Mouse (Mus musculus) embryonic stem cell, embryonic (primary cell): ENCODE measurements around the gene Gtdc1.

Experiments used
- CTCF ChIA-PET, 4 experiments: fragments of 300-600 bp in 2 of 4; fragments of 350-600 bp in 2 of 4; sonication (Branson Sonifier 250); formaldehyde crosslinking; loops; one replicate each; lab custom pipeline; 2022; ENCODE audit warnings: inconsistent platforms in 2 of 4; lab: Charles Lee
- POLR2A ChIA-PET, 4 experiments: fragments of 300-600 bp in 2 of 4; fragments of 350-600 bp in 2 of 4; sonication (Branson Sonifier 250); formaldehyde crosslinking; loops; one replicate each; lab custom pipeline; 2022; ENCODE audit warnings: antibody characterized with exemption in 4 of 4, inconsistent platforms in 1 of 4; lab: Charles Lee

Gtdc1 gene

GRCm38 (mm10) chr2:44928631-44929030 lies 1.2 kb upstream of the Gtdc1 start:
- POLR2A ChIA-PET = no interaction called here
- CTCF ChIA-PET = no interaction called here

DNA sequence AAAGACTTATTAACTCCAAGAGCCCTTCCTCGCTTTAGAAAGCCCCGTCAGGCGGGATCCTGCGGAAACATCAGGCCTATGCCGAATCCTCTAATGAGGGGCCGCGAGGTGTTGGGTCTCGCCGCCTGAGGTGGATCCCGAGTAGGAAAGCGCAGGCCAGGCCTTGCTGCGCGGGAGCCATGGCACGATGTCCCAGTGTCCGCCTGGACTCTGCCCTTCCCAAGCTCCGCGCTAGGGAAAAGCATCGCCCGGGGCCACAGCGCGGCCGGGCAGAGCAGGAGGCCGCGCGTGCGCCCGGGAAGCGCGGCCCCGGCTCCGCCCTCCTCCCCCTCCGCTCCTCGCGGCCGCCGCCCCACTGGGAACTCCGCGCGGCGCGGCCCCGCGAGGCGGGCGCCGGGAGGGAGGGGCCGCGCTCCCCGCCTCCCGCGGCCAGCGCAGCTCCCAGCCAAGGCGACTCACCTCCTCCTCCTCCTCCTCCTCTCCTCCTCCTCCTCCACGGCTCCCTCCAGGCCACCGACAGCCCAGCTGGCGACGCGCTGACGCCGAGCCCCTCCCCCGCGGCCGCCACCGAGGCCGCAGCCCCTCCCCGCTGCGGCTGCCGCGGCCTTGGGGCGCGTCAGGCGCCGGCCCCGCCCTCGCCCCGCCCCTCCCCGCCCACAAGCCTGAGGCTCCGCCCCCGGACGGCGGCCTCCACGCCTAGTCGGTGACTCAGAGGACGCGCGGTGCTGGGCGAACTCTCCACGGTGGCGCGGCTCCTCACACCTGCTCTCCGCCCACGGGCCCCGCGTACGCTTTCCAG lies 575 bp downstream of the Gtdc1 start:
- POLR2A ChIA-PET = interaction anchor here in 1 of 4 experiments (0.5 to 1.9 kb wide), 5 partner anchors 11 to 880 kb away, joined by 3 to 6 read pairs (median 3); no protein-coding TSS in a partner anchor
- CTCF ChIA-PET = no interaction called here

DNA sequence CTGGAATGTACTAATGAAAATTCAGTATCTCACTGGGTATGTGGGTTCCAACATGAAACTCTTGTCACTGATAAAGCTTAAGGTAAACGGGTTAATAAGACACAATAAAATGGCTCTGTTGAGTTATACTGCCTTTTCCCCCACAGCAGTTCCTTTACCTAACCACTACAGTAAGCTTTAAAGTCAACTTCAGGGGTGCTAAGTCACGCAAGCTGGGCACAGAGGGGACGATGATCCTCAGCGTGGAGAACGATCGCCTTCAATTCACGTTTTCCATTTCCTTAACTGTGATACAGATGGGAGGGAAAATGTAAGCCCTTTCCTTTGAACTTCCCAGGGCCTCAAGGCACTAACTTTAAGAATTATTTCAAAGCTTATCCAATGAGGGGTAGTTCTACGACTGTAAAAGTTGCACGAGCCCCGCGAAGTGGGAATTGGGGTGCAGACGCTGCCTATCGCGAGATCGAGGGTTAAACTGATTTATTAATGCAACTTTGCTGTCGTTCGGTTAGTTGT lies 1.2 kb downstream of the Gtdc1 start:
- CTCF ChIA-PET = no interaction called here
- POLR2A ChIA-PET = interaction anchor here in 1 of 4 experiments (0.6 to 1.9 kb wide), 4 partner anchors 10 to 175 kb away, joined by 3 to 6 read pairs (median 3); no protein-coding TSS in a partner anchor

DNA sequence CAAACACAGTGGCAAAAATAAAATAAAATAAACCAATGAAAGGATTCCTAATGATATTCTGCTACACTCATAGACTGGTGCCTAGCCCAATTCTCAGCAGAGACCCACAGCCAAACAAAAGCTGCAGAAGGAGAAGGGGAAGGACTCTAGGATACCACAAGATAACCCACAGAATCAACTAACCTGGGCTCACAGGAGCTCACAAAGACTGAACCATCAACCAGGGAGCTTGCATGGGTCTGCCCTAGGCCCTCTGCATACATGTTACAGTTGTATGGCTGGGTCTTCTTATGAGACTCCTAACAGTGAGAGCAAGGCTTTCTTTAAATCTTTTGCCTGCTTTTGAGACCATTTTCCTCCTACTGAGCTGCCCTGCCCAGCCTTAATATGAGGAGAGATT lies 2.8 kb downstream of the Gtdc1 start:
- POLR2A ChIA-PET = no interaction called here
- CTCF ChIA-PET = no interaction called here

DNA sequence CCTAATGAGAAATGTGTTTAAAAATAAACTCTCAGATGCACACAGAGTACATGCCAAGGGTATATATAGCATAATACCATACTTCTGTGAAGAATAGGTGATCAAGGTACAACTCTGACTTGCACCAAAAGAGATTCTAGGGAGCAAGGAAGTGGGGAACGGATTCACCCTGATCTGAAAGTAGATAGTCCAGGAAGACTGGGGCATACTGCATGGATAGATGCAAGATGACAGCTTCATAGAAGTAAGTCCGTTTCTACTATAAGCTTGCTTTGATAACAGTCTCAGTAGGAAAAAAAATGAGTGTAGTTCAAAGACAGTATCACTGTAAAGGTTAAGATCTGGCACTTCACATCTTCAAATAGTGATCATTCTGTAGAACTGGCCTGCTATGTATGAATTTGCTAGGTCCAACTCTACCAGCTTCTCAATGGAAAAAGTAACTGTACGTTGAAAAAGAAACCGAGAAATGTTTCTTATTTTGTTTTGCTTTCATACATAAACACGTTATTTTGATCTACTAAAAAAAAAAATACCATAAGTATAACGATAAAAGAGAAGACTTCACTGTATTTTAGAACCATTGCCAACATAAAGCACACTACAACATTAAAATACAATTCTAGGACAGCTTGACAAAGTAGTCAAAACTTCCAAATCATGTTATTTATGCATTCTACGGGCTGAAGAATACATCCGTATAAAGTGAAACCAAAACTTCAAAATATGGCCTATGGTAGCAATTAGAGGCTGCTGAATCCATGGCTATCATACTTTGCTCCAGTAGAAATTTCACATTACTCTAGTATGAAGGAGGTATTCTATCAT lies 4.2 kb downstream of the Gtdc1 start:
- ChIA-PET POLR2A (interaction anchor here in 1 of 4 experiments (0.7 kb wide), 1 partner anchor 656 kb away, joined by 3 read pairs; no protein-coding TSS in a partner anchor), CTCF (no interaction called here)

DNA sequence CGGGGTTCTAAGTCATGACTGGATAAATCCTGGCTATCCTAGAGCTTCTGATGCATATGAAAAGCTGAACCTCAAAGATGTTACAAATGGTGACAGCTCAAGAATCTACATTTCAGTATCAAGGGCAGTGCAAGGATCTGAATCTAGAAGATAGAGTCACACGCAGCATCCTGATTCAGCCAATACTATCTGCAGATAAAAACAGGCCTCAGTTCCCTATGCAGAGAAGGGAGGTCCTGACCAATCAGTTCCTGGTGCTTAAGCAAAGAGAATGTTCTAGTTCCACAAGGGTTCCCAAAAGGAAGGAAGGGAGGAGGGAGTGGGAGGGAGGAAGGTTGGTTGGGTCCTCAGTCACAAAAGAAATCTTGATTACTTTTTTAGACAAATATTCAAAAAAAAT lies 5.0 kb downstream of the Gtdc1 start:
- CTCF ChIA-PET = no interaction called here

GRCm38 (mm10) chr2:44920471-44920870 lies 7.0 kb downstream of the Gtdc1 start:
- ChIA-PET POLR2A (no interaction called here), CTCF (no interaction called here)

More for the DNA sequence above, 5.0 kb downstream of the Gtdc1 start:
- POLR2A ChIA-PET = interaction anchor here in 1 of 4 experiments (0.7 kb wide), 1 partner anchor 655 kb away, joined by 3 read pairs; no protein-coding TSS in a partner anchor

DNA sequence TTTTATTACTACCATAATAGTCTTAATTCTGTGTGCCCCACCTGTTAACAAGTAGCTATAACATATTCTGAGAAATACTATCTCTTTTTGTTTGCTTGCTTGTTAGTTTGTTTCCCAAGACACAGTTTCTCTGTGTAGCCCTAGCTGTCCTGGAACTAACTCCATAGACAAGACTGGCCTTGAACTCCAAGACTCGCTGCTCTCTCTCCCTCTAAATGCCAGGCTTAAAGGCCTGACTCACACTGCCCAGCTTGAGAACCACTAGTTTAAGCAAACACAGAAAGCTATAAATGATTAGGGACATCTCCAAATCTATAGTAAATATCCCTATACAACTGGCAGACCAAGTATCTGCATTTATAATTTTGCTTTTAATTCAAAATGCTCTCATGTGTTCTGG lies 8.1 kb downstream of the Gtdc1 start:
- ChIA-PET POLR2A (no interaction called here), CTCF (interaction anchor here in 1 of 4 experiments (0.5 kb wide), 1 partner anchor 608 kb away, joined by 3 read pairs; no protein-coding TSS in a partner anchor)

DNA sequence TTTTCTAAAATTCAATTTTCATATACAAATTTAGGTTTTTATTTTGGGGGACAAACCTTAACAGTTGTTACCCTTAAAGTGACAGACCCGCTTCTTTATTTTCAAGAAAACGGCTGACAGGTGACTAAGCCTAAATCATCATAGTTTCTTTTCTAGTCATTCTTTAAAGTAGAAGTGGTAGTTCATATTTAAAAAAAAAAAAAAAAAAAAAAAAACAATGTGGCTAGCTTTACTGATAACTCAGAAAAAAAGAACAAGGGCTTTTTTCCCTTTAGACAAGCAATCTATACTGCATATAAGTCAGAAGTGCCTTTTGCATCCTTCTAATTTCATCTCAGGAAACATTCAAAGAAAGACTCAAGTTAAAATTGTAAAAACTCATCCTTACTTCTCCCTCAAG lies 8.7 kb downstream of the Gtdc1 start:
- POLR2A ChIA-PET = interaction anchor here in 1 of 4 experiments (0.7 kb wide), 1 partner anchor 528 kb away, joined by 9 read pairs; no protein-coding TSS in a partner anchor
- CTCF ChIA-PET = no interaction called here

DNA sequence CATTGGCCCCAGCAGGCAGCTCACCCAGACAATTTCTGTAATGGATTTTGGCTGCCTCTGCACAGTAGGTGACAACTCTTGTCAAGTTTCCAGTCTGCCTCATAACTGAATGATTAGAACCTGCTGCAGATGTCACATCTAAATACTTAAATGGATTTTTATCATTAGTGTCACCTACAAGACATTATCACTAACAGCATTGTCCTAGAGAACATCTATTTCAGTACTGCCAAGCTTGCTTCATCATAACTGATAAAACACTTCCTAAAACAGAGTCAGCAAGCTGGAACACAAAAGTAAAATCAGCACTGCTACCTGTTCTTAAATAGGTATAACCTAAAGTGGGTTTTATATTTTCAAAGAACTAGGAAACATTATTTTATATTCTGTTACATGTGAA lies 11.2 kb downstream of the Gtdc1 start:
- POLR2A ChIA-PET = interaction anchor here in 1 of 4 experiments (0.7 kb wide), 1 partner anchor 10 kb away, joined by 3 read pairs; no protein-coding TSS in a partner anchor

GRCm38 (mm10) chr2:44897801-44898200 lies 29.7 kb downstream of the Gtdc1 start:
- POLR2A ChIA-PET = interaction anchor here in 1 of 4 experiments (0.6 kb wide), 1 partner anchor 209 kb away, joined by 3 read pairs; no protein-coding TSS in a partner anchor
- CTCF ChIA-PET = no interaction called here

More for the DNA sequence above, 11.2 kb downstream of the Gtdc1 start:
- CTCF ChIA-PET = no interaction called here

DNA sequence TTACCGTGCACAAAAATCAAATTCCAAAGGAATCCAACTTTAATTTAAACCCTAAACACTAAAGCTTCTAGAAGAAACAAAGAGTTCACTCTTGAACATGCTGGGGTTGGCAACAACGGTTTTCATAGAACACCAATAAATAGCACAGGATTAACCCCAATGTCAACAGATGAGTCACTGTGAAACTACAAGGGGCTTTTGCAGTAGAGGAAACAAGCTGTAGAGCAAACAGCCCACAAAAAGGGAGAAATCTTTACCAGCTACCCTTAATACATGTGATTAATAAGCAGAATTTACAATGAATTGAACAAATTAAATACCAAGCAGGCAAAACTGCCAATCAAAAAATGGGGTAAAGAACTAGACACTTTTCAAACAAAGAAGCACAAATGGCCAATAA lies 53.7 kb downstream of the Gtdc1 start:
- POLR2A ChIA-PET = interaction anchor here in 1 of 4 experiments (0.8 kb wide), 1 partner anchor 9 kb away, joined by 3 read pairs; no protein-coding TSS in a partner anchor
- CTCF ChIA-PET = no interaction called here

DNA sequence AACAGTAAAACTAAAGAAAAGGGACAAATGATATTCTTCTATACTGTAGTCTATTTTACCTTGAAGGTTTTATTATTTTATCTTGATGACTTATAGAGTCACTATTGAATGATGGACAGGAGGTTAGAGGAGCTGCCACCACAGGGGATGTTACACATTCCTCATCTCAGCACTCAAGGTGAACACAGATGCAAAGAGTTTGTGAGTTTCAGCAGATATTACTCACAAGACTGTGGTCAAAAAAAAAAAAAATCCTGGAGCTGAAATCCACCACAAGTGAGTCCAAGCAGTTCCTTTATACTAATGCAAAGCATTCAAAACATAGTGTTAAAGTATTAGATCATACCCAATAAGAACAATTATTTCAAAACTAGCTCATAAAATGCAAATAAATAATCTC lies 62.7 kb downstream of the Gtdc1 start:
- POLR2A ChIA-PET = no interaction called here

GRCm38 (mm10) chr2:44854475-44854874 lies 73.0 kb downstream of the Gtdc1 start:
- ChIA-PET CTCF (no interaction called here), POLR2A (no interaction called here)

More for the DNA sequence above, 62.7 kb downstream of the Gtdc1 start:
- CTCF ChIA-PET = interaction anchor here in 2 of 4 experiments (0.6 to 0.7 kb wide), 2 partner anchors 91 to 307 kb away, joined by 3 to 5 read pairs; no protein-coding TSS in a partner anchor

DNA sequence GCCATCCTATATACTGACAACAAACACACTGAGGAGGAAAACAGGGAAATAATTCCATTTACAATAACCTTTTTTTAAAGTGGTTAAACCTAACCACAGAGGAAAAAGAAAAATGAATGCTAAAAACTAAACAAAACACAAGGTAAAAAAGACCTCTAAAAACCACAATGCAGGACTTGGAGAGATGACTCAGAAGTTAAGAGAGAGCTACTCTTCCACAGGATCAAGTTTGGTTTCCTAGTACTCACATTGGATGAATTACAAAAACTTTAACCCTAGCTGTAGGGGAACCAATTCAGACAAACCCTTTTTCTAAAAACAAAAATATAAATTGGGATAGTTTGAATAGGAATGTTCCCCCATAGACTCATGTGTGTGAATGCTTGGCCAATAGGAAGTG lies 77.8 kb downstream of the Gtdc1 start:
- POLR2A ChIA-PET = no interaction called here
- CTCF ChIA-PET = no interaction called here

- ChIA-PET POLR2A (no interaction called here), CTCF (no interaction called here)
Observed at GRCm38 (mm10) chr2:44848156-44848555, 79.3 kb downstream of the Gtdc1 start.

DNA sequence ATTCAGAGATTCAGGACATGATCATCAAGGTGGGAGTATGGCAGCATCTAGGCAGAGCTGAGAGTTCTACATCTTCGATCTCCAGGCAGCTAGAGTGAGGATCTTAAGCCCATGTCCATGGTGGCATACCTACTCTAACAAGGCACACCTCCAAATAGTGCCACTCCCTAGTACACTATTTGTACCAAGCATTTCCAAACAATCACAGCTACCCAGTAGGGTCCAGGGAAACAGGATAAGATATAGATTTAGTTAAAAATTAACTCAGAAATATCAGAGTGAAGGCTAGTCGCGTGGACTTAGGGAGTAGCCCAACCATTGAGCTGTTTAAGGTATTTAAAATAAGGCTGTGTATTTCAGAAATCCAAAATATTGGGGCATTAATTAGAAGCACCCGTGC lies 82.0 kb downstream of the Gtdc1 start:
- POLR2A ChIA-PET = interaction anchor here in 1 of 4 experiments (0.7 kb wide), 1 partner anchor 34 kb away, joined by 3 read pairs; no protein-coding TSS in a partner anchor
- CTCF ChIA-PET = no interaction called here

- ChIA-PET CTCF (interaction anchor here in 1 of 4 experiments (0.7 kb wide), 1 partner anchor 288 kb away, joined by 3 read pairs; no protein-coding TSS in a partner anchor), POLR2A (interaction anchor here in 1 of 4 experiments (0.7 to 1.5 kb wide), 2 partner anchors 97 to 599 kb away, joined by 3 to 6 read pairs; no protein-coding TSS in a partner anchor)
Observed at GRCm38 (mm10) chr2:44829753-44830152, 97.7 kb downstream of the Gtdc1 start.

GRCm38 (mm10) chr2:44829346-44829745 lies 98.1 kb downstream of the Gtdc1 start:
- POLR2A ChIA-PET = interaction anchor here in 1 of 4 experiments (1.5 kb wide), 1 partner anchor 97 kb away, joined by 6 read pairs; no protein-coding TSS in a partner anchor
- CTCF ChIA-PET = interaction anchor here in 1 of 4 experiments (0.7 kb wide), 1 partner anchor 289 kb away, joined by 3 read pairs; no protein-coding TSS in a partner anchor
